Mouse (Mus musculus) midbrain, embryonic 13.5 days (tissue): ENCODE results near the gene Prnp. TPM values are rescaled to one million over a fixed set of nuclear protein-coding genes. Genes with fewer than 3 reads are reported as not detected.

Experiments used
- ATAC-seq: fragments of 200-750 bp; cut with Nextera tagmentation; 2 replicates; pipeline ENCODE4 v1.8.0; 2017; ENCODE audit warnings: mild to moderate bottlenecking, moderate TSS enrichment, moderate library complexity
- H3K27ac ChIP-seq: fragments of 300-500 bp; sonication (generic); 2 replicates; pipeline ENCODE4 v1.5.1; 2015; ENCODE audit warnings: inconsistent platforms, mild to moderate bottlenecking, moderate library complexity
- H3K27me3 ChIP-seq: fragments of 300-500 bp; sonication (generic); 2 replicates; pipeline ENCODE4 v1.6.1; 2015; ENCODE audit warnings: mild to moderate bottlenecking, inconsistent platforms
- H3K36me3 ChIP-seq: fragments of 300-500 bp; sonication (generic); 2 replicates; pipeline ENCODE4 v1.6.1; 2015; ENCODE audit warnings: mild to moderate bottlenecking, inconsistent platforms
- H3K4me1 ChIP-seq: fragments of 300-500 bp; sonication (generic); replicated peaks from 2 replicates; pipeline ENCODE4 v1.6.1; 2015; ENCODE audit warnings: inconsistent platforms
- H3K4me2 ChIP-seq: fragments of 300-500 bp; sonication (generic); replicated peaks from 2 replicates; pipeline ENCODE4 v1.6.1; 2015; ENCODE audit warnings: moderate library complexity, mild to moderate bottlenecking, inconsistent platforms
- H3K4me3 ChIP-seq: fragments of 300-500 bp; sonication (generic); replicated peaks from 2 replicates; pipeline ENCODE4 v1.5.1; 2015; ENCODE audit warnings: mild to moderate bottlenecking, inconsistent platforms
- H3K9ac ChIP-seq: fragments of 300-500 bp; sonication (generic); replicated peaks from 2 replicates; pipeline ENCODE4 v1.6.1; 2015; ENCODE audit warnings: mild to moderate bottlenecking, inconsistent platforms
- H3K9me3 ChIP-seq: fragments of 300-500 bp; sonication (generic); 2 replicates; pipeline ENCODE4 v1.6.1; 2016; ENCODE audit warnings: mild to moderate bottlenecking, inconsistent platforms
- WGBS: fragments of 180-500 bp; shearing (Covaris S2); methylation state at CpG from one replicate; pipeline ENCODE4 v1.1.7; 2015; 5-methylcytosine and 5-hydroxymethylcytosine counted together
- polyA plus RNA-seq: library from polyadenylated mRNA; unstranded; fragments of >200 nt; fragmentation: Nextera tagmentation; extraction: Ambion mirVana; gene quantifications from 2 replicates; pipeline ENCODE4 v1.2.1, GENCODE M21; 2015

The Prnp gene
- polyA plus RNA-seq, 1 experiment from 2014 or later, result 109 TPM

DNA sequence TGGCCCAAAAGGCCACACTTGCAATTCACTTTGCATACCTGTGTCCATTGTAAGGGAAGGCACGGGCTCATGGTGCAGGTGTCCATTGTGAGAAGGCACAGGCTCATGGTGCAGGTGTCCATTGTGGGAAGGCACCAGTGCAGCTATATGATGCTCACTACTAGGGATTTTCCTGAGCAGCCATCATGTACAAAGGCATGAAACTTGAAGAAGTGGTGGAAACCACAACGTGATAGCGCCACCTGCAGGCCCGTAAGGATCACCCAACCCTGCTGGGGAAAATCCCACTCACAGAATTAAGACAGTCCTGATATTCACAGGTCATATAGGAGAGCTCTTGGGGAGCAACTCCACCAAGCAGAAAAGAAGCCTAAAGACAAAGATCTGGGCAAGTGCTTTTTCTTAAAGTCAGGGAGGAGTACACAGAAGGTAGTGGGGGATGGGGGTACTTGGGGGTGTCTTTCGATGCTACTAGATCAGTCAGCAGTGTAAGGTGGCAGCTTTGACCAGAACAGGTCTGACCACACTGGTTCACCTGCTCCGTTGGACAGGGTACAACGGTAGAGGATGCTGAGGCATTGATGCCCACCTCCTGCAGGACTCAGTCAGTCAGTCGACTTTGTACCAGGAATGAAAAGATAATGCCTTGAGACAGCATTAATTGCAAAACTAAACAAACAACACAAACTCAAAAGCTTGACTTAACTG is 29.8 kb downstream of the Prnp start:
- Histone ChIP-seq H3K4me2 (no peak overlapping the region), H3K4me3 (no peak overlapping the region), H3K36me3 (peaks cover 19% of the 10 kb centered on the region), H3K27ac (no peak overlapping the region), H3K4me1 (no peaks in the 10 kb centered on the region), H3K9ac (no peak overlapping the region), H3K27me3 (no peaks in the 10 kb centered on the region), H3K9me3 (no peaks in the 10 kb centered on the region)
- ATAC-seq, result peak; percentile 73
- 45% methylated on average over 8 of the region's 8 CpGs for WGBS

DNA sequence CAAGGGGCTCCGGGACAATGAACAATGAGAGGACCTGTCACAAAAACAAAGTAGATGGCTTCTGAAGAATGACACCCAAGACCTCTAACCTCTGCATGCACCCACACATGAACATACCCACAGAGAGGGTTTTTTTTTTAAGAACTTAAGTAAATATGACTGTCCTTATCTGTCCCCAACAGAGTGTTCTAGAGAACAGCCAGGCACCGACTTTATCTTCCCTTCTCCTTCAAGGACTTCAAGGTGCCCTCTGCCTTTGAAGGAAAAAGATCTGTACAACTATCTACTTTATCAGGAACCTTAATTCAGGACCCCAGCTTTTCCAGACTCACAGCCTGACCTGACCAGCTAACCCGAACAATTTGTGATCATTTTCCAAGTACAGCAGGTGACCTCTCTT is 30.8 kb downstream of the Prnp start:
- H3K27ac ChIP-seq, result no peak overlapping the region
- no peak overlapping the region for H3K4me3 ChIP-seq
- H3K36me3 ChIP-seq, result peaks cover 19% of the 10 kb centered on the region
- no peak overlapping the region for H3K9ac ChIP-seq
- H3K4me2 ChIP-seq, result no peak overlapping the region
- 83% methylated on average over 3 of the region's 3 CpGs for WGBS
- H3K27me3 ChIP-seq, result no peaks in the 10 kb centered on the region
- H3K9me3 ChIP-seq, result no peaks in the 10 kb centered on the region
- no peak for ATAC-seq
- no peaks in the 10 kb centered on the region for H3K4me1 ChIP-seq

DNA sequence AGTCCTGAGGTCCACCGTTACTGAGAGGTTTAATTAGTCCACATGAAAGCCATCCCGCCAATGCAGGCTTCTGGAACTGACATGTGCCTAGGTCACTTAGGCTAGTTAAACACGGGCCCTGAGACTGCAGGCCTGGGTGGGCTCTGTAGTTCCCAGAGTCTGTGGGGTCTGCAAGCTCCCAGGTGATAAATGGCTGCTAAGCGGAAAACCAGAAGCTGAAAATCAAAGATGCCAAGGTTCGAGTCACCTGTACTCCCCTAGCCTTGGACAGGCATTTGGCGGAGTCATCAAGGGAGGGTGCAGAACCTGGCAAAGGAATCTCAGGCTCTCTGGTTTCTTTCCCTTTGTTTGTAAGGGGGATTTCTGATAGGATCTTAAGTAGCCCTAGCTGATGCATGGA is 31.8 kb downstream of the Prnp start:
- no peaks in the 10 kb centered on the region for H3K4me1 ChIP-seq
- peaks cover 13% of the 10 kb centered on the region for H3K36me3 ChIP-seq
- no peak overlapping the region for H3K27ac ChIP-seq
- no peak overlapping the region for H3K9ac ChIP-seq
- no peaks in the 10 kb centered on the region for H3K9me3 ChIP-seq
- no peak for ATAC-seq
- WGBS, result 85% methylated on average over 6 of the region's 6 CpGs
- H3K4me2 ChIP-seq, result no peak overlapping the region
- H3K27me3 ChIP-seq, result no peaks in the 10 kb centered on the region
- H3K4me3 ChIP-seq, result no peak overlapping the region

DNA sequence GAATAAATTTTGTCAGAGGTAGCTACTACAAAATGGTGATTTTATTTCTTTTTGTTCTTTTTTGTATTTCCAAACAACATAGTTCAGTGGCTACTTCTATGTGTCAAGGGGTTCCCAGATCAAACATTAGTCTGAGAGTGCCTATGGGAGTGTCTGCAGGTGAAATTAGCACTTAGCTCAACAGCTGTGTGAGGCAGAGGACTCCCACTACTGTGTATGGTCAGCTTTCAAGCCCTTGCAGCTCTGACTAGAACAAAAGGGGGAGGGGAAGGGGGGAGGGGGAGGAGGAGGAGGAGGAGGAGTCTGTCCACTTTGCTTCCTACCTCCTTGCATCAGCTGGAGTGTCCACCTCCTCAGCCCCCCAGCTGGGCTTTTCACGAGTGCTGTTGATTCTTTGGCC is 34.6 kb downstream of the Prnp start:
- ATAC-seq, result no peak
- Histone ChIP-seq H3K27ac (no peak overlapping the region), H3K4me3 (no peak overlapping the region), H3K9me3 (no peaks in the 10 kb centered on the region), H3K4me1 (no peaks in the 10 kb centered on the region), H3K4me2 (no peak overlapping the region), H3K27me3 (no peaks in the 10 kb centered on the region), H3K9ac (no peak overlapping the region), H3K36me3 (no peaks in the 10 kb centered on the region)
- WGBS, result 9% methylated on average over 1 of the region's 1 CpGs

DNA sequence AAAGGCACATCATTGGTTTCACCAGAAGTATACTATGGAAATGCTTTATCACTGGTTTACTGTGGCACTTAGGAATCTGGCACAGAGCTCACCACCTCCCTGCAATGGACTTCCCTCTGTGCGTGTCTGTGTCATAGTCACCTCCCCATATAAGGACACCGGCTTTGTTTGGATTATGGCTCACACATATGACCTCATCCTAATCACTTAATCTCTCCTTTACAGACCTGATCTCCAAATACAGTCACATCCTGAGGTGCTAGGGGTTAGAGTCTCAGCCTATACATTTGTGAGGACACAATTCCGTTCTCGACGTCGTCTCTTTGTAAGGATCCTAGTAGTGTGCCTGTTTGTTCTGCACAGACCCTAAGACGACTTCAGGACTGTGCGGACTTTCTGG is 35.5 kb downstream of the Prnp start:
- Histone ChIP-seq H3K27me3 (peaks cover under 1% of the 10 kb centered on the region; the same call in 1 of the 2 replicates), H3K9ac (no peak overlapping the region), H3K4me3 (no peak overlapping the region), H3K9me3 (no peaks in the 10 kb centered on the region), H3K27ac (no peak overlapping the region), H3K4me2 (no peak overlapping the region), H3K4me1 (no peaks in the 10 kb centered on the region), H3K36me3 (no peaks in the 10 kb centered on the region)
- no peak for ATAC-seq
- WGBS, result 80% methylated on average over 8 of the region's 8 CpGs

DNA sequence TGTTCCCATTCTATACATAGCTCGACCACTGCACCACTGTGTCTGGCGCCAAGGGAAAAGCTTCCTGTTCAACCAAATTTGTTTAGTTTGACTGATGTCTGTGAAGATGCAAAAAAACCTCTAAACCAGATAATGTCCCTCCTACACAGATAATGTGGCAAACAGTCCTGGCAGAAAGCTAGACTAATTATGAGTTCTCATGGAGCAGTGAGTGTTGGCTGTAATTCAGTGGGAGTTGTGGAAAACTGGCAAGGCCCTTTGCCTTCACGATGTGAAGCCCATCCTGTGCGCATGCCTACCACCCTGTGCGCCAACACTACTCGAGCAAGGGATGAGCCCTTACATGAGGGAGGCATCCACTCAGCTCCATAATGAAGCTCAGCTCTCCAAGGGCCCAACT is 36.0 kb downstream of the Prnp start:
- ATAC-seq, result no peak
- Histone ChIP-seq H3K27ac (no peak overlapping the region), H3K4me3 (no peak overlapping the region), H3K27me3 (peaks cover 6% of the 10 kb centered on the region), H3K9ac (no peak overlapping the region), H3K36me3 (no peaks in the 10 kb centered on the region), H3K4me1 (0 out of 2 replicates have a peak, but pooled peaks cover 5% of the 10 kb centered on the region), H3K9me3 (no peaks in the 10 kb centered on the region), H3K4me2 (no peak overlapping the region)
- WGBS, result 90% methylated on average over 6 of the region's 6 CpGs

DNA sequence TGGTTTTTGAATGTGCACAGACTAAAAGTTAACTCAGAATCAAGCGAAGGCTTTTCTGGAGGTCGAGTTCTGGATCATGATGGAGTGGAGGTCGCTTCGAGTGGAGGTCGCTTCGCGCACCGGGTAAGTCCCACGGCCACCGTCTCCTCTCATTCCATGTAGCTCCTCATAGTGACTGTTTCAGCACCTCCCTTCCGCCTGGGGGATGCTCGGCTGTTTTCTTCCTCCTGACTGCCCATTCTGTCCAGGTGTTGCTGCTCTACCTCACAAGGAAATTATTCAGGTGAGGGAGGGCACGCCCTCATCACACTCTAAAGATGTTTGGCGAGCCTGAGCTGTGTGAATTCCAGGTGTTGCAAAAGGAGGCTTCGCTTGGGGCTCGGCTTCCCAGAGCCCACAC is 36.6 kb downstream of the Prnp start:
- ATAC-seq, result no peak
- no peaks in the 10 kb centered on the region for H3K36me3 ChIP-seq
- H3K4me1 ChIP-seq, result 0 out of 2 replicates have a peak, but pooled peaks cover 6% of the 10 kb centered on the region
- H3K9ac ChIP-seq, result no peak overlapping the region
- H3K27me3 ChIP-seq, result peaks cover 10% of the 10 kb centered on the region
- WGBS, result 90% methylated on average over 16 of the region's 16 CpGs
- no peak overlapping the region for H3K4me3 ChIP-seq
- H3K9me3 ChIP-seq, result no peaks in the 10 kb centered on the region
- H3K4me2 ChIP-seq, result no peak overlapping the region
- H3K27ac ChIP-seq, result no peak overlapping the region

DNA sequence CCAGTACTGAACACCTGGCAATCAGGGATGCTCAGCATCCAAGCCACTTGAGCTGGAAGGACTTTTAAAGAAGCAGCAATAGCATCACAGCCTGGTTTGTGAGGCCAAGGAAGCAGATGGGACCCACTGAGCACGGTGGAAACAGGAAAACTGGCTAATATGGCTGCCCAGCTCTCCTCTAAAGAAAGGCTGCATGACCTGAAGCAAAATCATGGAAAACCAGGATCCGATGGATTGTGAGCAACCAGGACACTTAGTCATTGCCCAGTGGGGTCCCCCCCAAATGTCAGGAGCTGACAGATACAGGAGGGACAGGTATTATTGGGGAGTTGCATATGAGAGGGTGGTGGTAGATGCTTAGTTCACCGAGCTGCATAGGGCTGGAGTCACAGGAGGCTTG is 38.4 kb downstream of the Prnp start:
- H3K36me3 ChIP-seq, result no peaks in the 10 kb centered on the region
- no peak overlapping the region for H3K4me3 ChIP-seq
- peaks cover 28% of the 10 kb centered on the region for H3K27me3 ChIP-seq
- H3K4me2 ChIP-seq, result no peak overlapping the region
- WGBS, result 80% methylated on average over 3 of the region's 3 CpGs
- H3K27ac ChIP-seq, result no peak overlapping the region
- no peak overlapping the region for H3K9ac ChIP-seq
- H3K9me3 ChIP-seq, result no peaks in the 10 kb centered on the region
- H3K4me1 ChIP-seq, result peaks cover 12% of the 10 kb centered on the region
- no peak for ATAC-seq

DNA sequence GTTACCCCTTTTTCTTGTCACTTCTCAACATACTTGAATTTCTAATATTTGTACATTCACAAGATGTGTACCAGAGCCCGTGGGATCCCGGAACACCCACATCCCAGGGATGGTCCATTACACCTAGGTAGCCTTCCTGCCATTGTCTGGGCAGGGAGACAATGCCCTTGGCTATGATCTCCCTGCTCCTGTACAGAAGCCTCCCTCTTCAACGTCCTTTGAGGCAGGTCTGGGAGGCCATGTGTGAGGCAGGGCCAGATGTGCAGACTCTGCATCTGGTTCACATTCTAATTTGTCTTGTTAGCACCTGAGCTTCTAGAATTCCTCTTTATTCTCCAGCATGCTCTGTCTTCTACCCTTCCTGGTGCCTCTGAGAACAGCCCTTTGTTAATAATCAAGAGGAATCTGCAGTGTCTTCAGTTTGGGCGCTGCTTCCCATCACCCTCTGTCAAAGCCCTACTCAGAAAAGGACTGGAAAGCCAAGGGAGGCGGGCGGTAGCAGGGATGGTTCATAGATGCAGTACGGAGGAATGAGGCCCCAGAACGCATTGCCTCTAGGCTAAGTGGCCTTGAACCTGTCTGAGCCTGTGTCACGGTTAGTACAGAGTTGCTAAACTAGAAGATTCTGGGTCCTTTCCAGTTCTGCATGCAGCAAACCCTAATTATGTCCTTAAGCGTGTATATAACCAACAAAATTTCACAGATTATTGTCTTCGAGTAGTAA is 39.4 kb downstream of the Prnp start:
- Histone ChIP-seq H3K27ac (no peak overlapping the region), H3K36me3 (no peaks in the 10 kb centered on the region), H3K4me1 (peaks cover 18% of the 10 kb centered on the region), H3K4me2 (no peak overlapping the region), H3K9me3 (no peaks in the 10 kb centered on the region), H3K9ac (no peak overlapping the region), H3K27me3 (peaks cover 37% of the 10 kb centered on the region), H3K4me3 (no peak overlapping the region)
- WGBS, result 78% methylated on average over 11 of the region's 11 CpGs
- no peak for ATAC-seq

DNA sequence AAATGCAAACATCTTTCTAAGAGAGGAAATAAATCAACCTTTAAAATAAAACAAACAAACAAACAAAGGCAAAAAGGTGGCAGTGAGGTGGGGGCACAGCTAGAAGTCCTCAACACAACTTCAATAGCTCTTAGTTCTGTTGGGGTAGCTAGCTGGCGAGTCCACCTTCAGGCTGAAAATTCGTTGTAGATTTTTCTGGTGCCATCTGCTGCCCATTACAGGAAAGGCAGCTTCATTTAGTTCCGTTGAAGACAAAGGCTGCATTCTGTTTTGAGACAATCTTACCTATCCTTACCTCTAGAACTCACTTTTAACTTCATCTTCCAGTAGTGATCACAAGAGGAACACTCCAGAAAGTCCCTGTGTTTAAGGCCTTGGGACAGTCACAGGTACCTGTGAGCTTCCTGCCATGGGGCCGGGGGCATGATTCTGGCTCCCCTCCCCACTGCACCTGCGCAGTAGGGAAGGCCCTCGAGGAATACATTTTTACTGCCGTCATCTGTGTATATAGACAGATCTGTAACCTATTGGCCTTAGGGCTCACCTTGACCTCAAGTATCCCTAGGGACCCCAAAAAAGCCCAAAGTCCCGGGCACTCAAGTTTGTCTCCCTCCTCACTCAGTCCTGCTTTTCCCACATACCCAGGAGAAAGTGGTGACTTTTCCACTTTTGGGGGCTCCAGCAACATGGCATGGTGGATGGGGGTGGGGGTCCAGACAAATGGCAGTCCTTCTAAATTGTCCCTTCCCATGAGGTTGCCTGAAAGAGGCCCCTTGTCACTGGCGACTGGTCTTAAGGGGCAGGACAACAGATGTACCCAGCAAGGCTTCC is 40.3 kb downstream of the Prnp start:
- H3K4me3 ChIP-seq, result no peak overlapping the region
- ATAC-seq, result peak; percentile 59; the same call in 1 of the 2 replicates
- no peaks in the 10 kb centered on the region for H3K36me3 ChIP-seq
- no peak overlapping the region for H3K4me2 ChIP-seq
- peaks cover 20% of the 10 kb centered on the region for H3K4me1 ChIP-seq
- peak overlapping the region; percentile 21; the same call in 1 of the 2 replicates for H3K9ac ChIP-seq
- no peak overlapping the region for H3K27ac ChIP-seq
- 56% methylated on average over 9 of the region's 9 CpGs for WGBS
- no peaks in the 10 kb centered on the region for H3K9me3 ChIP-seq
- peaks cover 45% of the 10 kb centered on the region for H3K27me3 ChIP-seq

DNA sequence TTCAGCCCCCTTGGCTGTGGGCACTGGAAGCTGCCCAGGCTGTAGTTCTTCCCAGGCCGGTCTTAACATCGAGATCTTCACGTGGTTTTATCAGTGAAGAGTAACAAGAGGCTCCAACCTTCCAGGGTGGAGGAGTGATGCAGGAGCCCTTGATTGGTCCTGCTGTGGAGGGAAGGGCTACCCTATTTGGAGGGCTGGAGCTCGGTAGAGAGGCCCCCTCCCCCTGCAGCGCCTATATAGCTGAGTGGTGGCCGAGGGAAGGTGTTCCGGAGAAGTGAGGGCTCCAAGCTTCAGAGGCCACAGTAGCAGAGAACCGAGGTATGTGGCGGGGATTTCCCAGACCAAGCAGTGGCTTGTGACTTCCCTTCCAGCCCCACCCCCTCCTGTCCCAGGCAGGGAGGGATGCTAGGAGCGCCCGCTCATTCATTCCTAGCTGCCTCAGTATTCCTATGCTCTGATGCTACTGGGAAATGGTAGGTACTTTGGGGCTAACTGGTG is 40.9 kb downstream of the Prnp start, which contains the start of gene Prnd:
TSS of gene Prnd (plus strand) at position 264 of the 498 bp plus-strand sequence.
- Histone ChIP-seq H3K27ac (no peak within 1 kb of the TSS), H3K4me2 (no peak within 1 kb of the TSS), H3K36me3 (no peaks in the 10 kb centered on the region), H3K9ac (peak within 1 kb of the TSS; percentile 21; the same call in 1 of the 2 replicates), H3K9me3 (no peaks in the 10 kb centered on the region), H3K4me1 (peaks cover 26% of the 10 kb centered on the region), H3K27me3 (peaks cover 45% of the 10 kb centered on the region), H3K4me3 (no peak within 1 kb of the TSS)
- 0 out of 2 replicates have a peak, but pooled peaks have one; percentile 29 for ATAC-seq
- WGBS, result 25% methylated on average over 11 of the region's 11 CpGs

DNA sequence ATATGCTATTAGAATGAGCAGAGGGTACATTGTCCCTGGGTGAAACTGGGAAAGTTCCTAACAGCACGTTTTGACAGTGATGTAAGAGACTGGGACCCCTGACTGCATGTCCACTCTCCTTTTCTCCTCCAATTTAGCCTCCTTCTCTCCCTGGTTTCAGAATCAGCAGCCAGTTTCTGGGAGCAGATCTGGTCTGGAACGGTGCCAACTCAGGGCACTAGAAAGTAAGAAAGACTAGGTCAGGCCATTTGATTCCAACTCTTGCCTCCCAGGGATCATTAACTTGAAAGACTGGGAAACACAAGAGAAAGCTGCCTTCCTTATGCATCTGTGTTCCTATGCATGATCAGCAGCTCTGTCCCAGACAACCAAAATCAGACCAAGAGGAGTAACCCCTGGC is 42.7 kb downstream of the Prnp start:
- Histone ChIP-seq H3K4me1 (peaks cover 27% of the 10 kb centered on the region), H3K9me3 (no peaks in the 10 kb centered on the region), H3K36me3 (no peaks in the 10 kb centered on the region), H3K27me3 (peaks cover 51% of the 10 kb centered on the region), H3K4me2 (no peak overlapping the region; the same call in 1 of the 2 replicates), H3K27ac (no peak overlapping the region), H3K4me3 (no peak overlapping the region), H3K9ac (no peak overlapping the region)
- 64% methylated on average over 2 of the region's 2 CpGs for WGBS
- ATAC-seq, result no peak
